Mouse (Mus musculus): ENCODE measurements at regions not wholly inside any gene's neighbourhood (a gene's known extent, or its start where the extent isn't known, plus 50 kb on each side); places are given as distances from the start of the nearest gene placed in this dataset.

DNA sequence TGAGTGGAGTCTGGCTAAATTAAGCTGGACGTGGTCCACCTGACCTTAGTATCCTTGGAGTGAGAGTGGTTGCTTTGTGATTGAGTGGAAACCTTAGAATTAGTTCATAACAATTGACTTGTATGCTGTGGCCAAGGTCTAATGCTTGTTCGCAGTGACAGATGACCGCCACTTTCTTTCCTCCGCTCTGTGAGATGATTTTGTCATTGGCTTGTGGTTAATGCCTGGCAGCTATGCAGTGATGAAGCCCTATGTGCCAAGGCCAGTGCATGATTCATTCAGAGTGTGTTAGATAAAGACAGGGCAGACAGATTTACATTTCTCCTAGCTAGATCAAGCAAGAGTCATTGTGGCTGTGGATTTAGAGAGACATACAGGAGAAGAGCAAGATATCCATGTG lies 89.5 kb downstream of the Slc4a3 start:
- no peak for TF ChIP-seq CTCF (IDR thresholded peaks at IDR 0.05; ENCODE audit: control insufficient read depth, insufficient read depth, insufficient read length)
- no peak for TF ChIP-seq MAX (IDR thresholded peaks at IDR 0.05)
- TF ChIP-seq CEBPB (IDR thresholded peaks at IDR 0.05; ENCODE audit: low read depth), result peak; percentile 81
- no peak for TF ChIP-seq FOSL1 (IDR thresholded peaks at IDR 0.05; ENCODE audit: insufficient read depth, low read length, poor library complexity, severe bottlenecking)
- Histone ChIP-seq H3ac (ENCODE audit: control insufficient read depth, insufficient read length, low read depth) (no peak overlapping the region), H3K4me3 (ENCODE audit: insufficient read depth, poor library complexity, severe bottlenecking) (no peak overlapping the region), H3K27me3 (ENCODE audit: control insufficient read depth, insufficient read depth, insufficient read length) (peaks cover 4% of the 10 kb centered on the region), H3K36me3 (ENCODE audit: control insufficient read depth, insufficient read depth) (no peaks in the 10 kb centered on the region), H3K79me3 (ENCODE audit: low read depth) (no peaks in the 10 kb centered on the region), H3K79me2 (ENCODE audit: control insufficient read depth, insufficient read depth) (no peaks in the 10 kb centered on the region)

- H3K79me3 ChIP-seq (ENCODE audit: low read depth), result no peaks in the 10 kb centered on the region
- no peaks in the 10 kb centered on the region for H3K36me3 ChIP-seq (ENCODE audit: control insufficient read depth, insufficient read depth)
- H3K4me3 ChIP-seq (ENCODE audit: insufficient read depth, poor library complexity, severe bottlenecking), result no peak overlapping the region
- no peak for TF ChIP-seq USF1 (IDR thresholded peaks at IDR 0.05; ENCODE audit: low read depth)
- peaks cover 4% of the 10 kb centered on the region for H3K27me3 ChIP-seq (ENCODE audit: control insufficient read depth, insufficient read depth, insufficient read length)
- no peaks in the 10 kb centered on the region for H3K79me2 ChIP-seq (ENCODE audit: control insufficient read depth, insufficient read depth)
- no peak overlapping the region for H3ac ChIP-seq (ENCODE audit: control insufficient read depth, insufficient read length, low read depth)
Observed at GRCm38 (mm10) chr1:75639031-75640001, 93.2 kb downstream of the Slc4a3 start.

DNA sequence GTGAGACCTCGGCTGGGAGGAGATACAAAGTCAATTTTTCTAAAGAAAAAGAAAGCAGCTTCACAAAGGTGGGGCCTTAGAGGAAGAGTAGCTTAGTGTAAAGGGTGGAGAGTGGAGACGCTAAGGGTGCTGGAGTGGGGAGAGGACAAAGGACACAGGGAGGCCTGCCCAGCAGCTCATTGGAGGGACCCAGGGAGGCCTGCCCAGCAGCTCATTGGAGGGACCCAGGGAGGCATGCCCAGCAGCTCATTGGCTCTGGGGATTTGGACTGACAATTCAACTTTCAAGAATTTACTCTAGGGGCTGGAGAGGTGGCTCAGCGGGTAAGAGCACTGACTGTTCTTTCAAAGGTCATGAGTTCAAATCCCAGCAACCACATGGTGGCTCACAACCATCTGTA lies 96.4 kb downstream of the Slc4a3 start:
- TF ChIP-seq CTCF (IDR thresholded peaks at IDR 0.05; ENCODE audit: control insufficient read depth, insufficient read depth, insufficient read length) (no peak), CEBPB (IDR thresholded peaks at IDR 0.05; ENCODE audit: low read depth) (no peak), FOSL1 (IDR thresholded peaks at IDR 0.05; ENCODE audit: insufficient read depth, low read length, poor library complexity, severe bottlenecking) (no peak), USF1 (IDR thresholded peaks at IDR 0.05; ENCODE audit: low read depth) (no peak), MYOG (IDR thresholded peaks at IDR 0.05; ENCODE audit: control insufficient read depth, extremely low read depth, insufficient read length) (no peak), MAX (IDR thresholded peaks at IDR 0.05) (no peak), MYOD1 (IDR thresholded peaks at IDR 0.05; ENCODE audit: control insufficient read depth, insufficient read length, low read depth) (no peak)
- no peak overlapping the region for H3K4me3 ChIP-seq (ENCODE audit: insufficient read depth, poor library complexity, severe bottlenecking)
- no peak overlapping the region for H3ac ChIP-seq (ENCODE audit: control insufficient read depth, insufficient read length, low read depth)
- no peaks in the 10 kb centered on the region for H3K36me3 ChIP-seq (ENCODE audit: control insufficient read depth, insufficient read depth)
- H3K79me2 ChIP-seq (ENCODE audit: control insufficient read depth, insufficient read depth), result no peaks in the 10 kb centered on the region
- H3K79me3 ChIP-seq (ENCODE audit: low read depth), result no peaks in the 10 kb centered on the region
- peaks cover 8% of the 10 kb centered on the region for H3K27me3 ChIP-seq (ENCODE audit: control insufficient read depth, insufficient read depth, insufficient read length)

GRCm38 (mm10) chr1:75652547-75652946 lies 106.5 kb downstream of the Slc4a3 start:
- Histone ChIP-seq H3K4me3 (ENCODE audit: insufficient read depth, poor library complexity, severe bottlenecking) (no peak overlapping the region), H3K79me3 (ENCODE audit: low read depth) (no peaks in the 10 kb centered on the region), H3K79me2 (ENCODE audit: control insufficient read depth, insufficient read depth) (no peaks in the 10 kb centered on the region), H3K27me3 (ENCODE audit: control insufficient read depth, insufficient read depth, insufficient read length) (peaks cover 3% of the 10 kb centered on the region), H3K36me3 (ENCODE audit: control insufficient read depth, insufficient read depth) (no peaks in the 10 kb centered on the region), H3ac (ENCODE audit: control insufficient read depth, insufficient read length, low read depth) (no peak overlapping the region)
- TF ChIP-seq MYOG (IDR thresholded peaks at IDR 0.05; ENCODE audit: control insufficient read depth, extremely low read depth, insufficient read length) (no peak), MYOD1 (IDR thresholded peaks at IDR 0.05; ENCODE audit: control insufficient read depth, insufficient read length, low read depth) (no peak), USF1 (IDR thresholded peaks at IDR 0.05; ENCODE audit: low read depth) (no peak), CEBPB (IDR thresholded peaks at IDR 0.05; ENCODE audit: low read depth) (no peak), MAX (IDR thresholded peaks at IDR 0.05) (no peak), CTCF (IDR thresholded peaks at IDR 0.05; ENCODE audit: control insufficient read depth, insufficient read depth, insufficient read length) (no peak), FOSL1 (IDR thresholded peaks at IDR 0.05; ENCODE audit: insufficient read depth, low read length, poor library complexity, severe bottlenecking) (no peak)

DNA sequence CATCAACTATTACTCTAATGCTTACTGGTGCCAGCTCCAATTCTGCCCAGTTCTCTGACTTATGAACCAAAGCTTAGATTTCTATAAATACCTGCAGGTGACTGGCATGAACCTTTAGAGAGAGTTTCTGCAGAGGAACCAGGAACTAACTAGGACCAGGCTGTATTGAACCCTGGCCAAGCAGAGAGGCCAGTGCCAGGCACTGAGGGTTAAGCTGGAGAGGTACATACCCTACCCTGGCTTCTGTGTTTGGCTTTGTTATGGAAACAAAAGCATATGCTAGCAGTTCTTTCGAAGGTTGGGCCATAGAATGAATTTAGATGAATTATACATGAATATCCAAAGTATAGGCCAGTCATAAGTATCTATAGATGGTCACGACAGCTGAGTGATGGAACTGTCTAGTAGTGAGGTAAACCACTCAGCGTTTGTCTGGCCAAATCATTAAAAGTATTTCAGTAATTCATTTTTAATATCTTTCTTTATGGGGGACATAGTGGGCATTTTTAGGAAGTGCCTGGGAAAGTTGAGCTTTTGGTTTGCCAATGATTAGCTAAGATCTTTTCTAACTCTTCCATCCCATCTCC lies 107.0 kb downstream of the Slc4a3 start:
- peaks cover 3% of the 10 kb centered on the region for H3K27me3 ChIP-seq (ENCODE audit: control insufficient read depth, insufficient read depth, insufficient read length)
- H3K4me3 ChIP-seq (ENCODE audit: insufficient read depth, poor library complexity, severe bottlenecking), result no peak overlapping the region
- H3K79me2 ChIP-seq (ENCODE audit: control insufficient read depth, insufficient read depth), result no peaks in the 10 kb centered on the region
- H3ac ChIP-seq (ENCODE audit: control insufficient read depth, insufficient read length, low read depth), result no peak overlapping the region
- H3K79me3 ChIP-seq (ENCODE audit: low read depth), result no peaks in the 10 kb centered on the region
- TF ChIP-seq MYOG (IDR thresholded peaks at IDR 0.05; ENCODE audit: control insufficient read depth, extremely low read depth, insufficient read length) (no peak), MAX (IDR thresholded peaks at IDR 0.05) (no peak), USF1 (IDR thresholded peaks at IDR 0.05; ENCODE audit: low read depth) (no peak), CTCF (IDR thresholded peaks at IDR 0.05; ENCODE audit: control insufficient read depth, insufficient read depth, insufficient read length) (no peak), CEBPB (IDR thresholded peaks at IDR 0.05; ENCODE audit: low read depth) (no peak), MYOD1 (IDR thresholded peaks at IDR 0.05; ENCODE audit: control insufficient read depth, insufficient read length, low read depth) (no peak), FOSL1 (IDR thresholded peaks at IDR 0.05; ENCODE audit: insufficient read depth, low read length, poor library complexity, severe bottlenecking) (no peak)
- H3K36me3 ChIP-seq (ENCODE audit: control insufficient read depth, insufficient read depth), result no peaks in the 10 kb centered on the region

Data from C2C12 (cell line).